Mouse (Mus musculus) MEL-GATA-1-ER (cell line): ENCODE measurements at regions not wholly inside any gene's neighbourhood (a gene's known extent, or its start where the extent isn't known, plus 50 kb on each side); places are given as distances from the start of the nearest gene placed in this dataset.

Source experiments
- DNase-seq: peaks from one replicate; pipeline ENCODE4 v3.0.0-alpha.2; 2012; ENCODE audit warnings: low read depth; ENCODE audit errors: extremely low read depth

- DNase-seq: no peak
Observed at GRCm38 (mm10) chr17:51534270-51534669, 298.8 kb downstream of the Satb1 start.

- DNase-seq: no peak
Observed at GRCm38 (mm10) chr17:51528161-51528560, 304.9 kb downstream of the Satb1 start.

- no peak for DNase-seq
Observed at GRCm38 (mm10) chr17:51526881-51527280, 306.2 kb downstream of the Satb1 start.

DNA sequence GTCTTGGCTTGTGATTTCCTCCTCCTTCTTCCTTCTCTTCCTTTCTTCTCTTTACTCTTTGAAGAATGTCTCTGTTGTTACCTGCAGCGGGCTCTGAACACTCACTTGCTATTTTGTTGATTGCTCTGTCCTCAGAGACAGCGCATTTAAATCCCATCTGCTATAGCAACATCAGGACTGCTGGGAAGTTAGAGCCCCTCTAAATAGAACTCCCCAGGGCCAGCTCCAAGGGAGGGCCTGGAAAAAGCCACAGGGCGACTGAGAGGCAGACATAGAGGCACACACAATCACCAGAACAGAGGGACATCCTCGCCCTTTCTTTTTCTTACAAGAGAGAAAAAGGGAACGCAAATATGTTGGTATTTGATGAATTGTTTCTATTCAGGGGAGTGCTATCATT, 306.6 kb downstream of the Satb1 start:
- no peak for DNase-seq

DNA sequence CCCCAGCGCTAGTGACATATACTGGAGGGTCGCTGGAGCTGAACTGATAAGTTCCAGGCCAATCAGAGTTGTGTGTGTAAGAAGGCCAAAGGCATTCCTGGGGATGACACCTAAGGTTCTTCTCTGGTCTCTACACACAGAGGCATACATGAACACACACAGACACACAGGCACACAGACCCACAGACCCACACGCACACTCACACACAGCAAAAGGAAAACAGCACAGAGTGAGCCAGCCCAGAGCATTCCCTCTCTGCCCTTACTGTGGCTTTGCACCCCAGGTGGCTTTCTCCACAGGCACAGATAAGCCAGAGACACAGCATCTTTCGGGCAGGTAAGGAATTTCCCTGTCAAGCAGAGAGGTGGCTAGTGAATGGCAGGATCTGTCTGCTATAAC, 307.1 kb downstream of the Satb1 start:
- DNase-seq: no peak

DNA sequence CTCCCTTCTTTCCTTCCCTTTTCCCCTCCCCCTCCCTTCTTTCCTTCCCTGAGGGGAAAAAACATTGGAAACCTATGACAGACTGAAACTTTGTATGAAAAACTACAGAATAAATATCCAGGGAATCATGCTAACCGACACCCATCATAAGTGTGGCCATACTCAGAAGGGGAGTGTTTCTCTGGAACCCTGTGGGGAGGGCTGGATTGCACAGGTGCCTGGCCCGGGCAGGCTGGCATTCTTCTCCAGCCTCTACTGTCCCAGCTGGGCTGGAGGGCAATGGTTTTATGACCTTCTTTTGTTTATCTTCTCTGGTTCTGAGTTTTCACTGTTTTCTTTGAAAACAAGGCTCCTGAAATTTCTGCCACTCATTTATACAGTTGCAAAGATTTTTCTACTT, 307.9 kb downstream of the Satb1 start:
- DNase-seq: no peak

GRCm38 (mm10) chr17:51511917-51512316, 321.2 kb downstream of the Satb1 start:
- DNase-seq: no peak

GRCm38 (mm10) chr17:51500751-51501150, 321.6 kb upstream of the Tbc1d5 start:
- no peak for DNase-seq

- no peak for DNase-seq
Observed at GRCm38 (mm10) chr17:51499541-51499940, 320.4 kb upstream of the Tbc1d5 start.

GRCm38 (mm10) chr17:51495038-51495437, 315.9 kb upstream of the Tbc1d5 start:
- no peak for DNase-seq

DNA sequence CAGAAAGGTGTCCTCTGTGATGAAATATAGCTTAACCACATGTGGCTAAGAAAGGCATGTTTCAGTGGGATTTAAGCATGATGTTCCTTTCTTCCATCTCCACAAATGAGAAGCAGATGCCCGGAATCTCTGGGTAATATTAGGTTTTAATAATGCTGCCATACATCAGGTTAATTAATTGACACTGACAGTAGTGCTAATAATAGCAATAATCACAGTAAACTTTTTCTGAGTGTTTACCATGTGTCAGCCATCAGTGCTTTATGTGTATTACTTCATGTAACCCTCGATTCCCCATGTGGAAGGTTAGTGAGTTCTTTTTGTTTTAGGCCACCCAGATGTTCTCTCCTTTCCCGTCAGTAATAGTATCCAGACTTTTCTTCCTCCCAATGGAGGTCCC, 310.2 kb upstream of the Tbc1d5 start:
- no peak for DNase-seq

DNA sequence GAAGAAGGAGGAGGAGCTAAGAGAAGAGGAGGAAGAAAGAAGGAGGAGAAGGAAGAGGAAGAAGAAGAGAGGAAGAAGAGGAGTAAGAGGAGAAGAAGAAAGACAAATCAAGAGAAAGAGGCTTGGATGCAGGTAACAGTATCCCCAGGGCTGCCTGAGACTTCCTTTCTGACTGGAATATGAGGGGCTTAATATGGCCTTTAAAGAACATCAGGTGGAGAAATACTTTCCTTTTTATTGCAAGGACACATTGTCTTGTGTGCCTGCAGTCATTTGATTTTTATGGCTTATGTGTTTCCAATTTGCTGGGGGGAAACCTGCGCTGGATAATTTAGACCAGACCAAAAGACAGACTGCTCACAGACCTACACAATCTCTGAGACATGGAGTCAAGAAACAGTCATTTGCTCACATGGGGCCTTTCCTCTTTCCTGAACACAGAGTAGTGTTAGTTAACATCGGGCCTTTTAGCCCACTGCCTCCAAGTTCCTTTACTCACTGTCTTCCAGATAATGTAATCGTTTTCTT, 308.8 kb upstream of the Tbc1d5 start:
- DNase-seq: no peak

DNA sequence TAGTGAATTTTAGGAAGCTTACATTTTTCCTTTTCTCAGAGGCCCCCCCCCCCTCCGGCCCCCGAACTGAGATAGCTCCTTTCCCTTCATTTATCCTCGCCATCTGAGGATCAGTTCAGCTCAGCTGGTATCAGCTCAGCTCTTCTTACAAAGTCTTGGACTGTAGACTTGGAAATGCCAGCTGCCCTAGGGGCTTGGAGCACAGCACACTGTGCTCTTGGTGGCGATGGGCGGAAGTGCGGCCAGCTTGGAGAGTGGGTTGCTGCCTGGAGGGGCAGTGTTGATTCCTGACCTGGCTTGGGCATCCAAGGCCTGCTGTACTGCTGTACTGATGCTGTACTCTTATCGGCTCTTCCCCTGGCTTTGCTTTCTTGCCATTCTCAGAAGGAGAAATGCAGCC, 298.7 kb upstream of the Tbc1d5 start:
- DNase-seq: no peak

GRCm38 (mm10) chr17:51477404-51477803, 298.3 kb upstream of the Tbc1d5 start:
- DNase-seq: no peak

- DNase-seq: no peak
Observed at GRCm38 (mm10) chr17:51462137-51462880, 283.2 kb upstream of the Tbc1d5 start.

GRCm38 (mm10) chr17:51461248-51461647, 282.1 kb upstream of the Tbc1d5 start:
- no peak for DNase-seq

GRCm38 (mm10) chr17:51459119-51459518, 280.0 kb upstream of the Tbc1d5 start:
- DNase-seq: no peak

DNA sequence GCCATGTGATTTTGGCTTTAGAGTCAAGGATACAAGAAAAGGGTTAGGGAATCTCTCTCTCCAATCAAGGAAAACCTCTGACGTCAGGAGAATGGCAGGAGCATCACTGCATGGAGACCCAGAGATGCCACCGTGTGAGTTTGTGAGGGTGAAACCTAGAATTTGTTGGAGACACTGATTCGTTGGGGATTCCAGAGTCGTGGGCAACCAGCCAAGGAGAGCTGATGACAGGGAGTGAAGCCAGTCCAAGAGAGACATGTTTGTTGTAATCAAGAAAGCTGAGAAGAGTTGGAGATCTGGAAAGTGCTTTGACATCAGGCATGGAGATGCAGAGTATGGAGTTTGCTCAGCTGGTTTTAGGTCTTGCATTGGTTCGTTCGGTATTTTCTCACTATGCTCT, 236.6 kb upstream of the Tbc1d5 start:
- no peak for DNase-seq

DNA sequence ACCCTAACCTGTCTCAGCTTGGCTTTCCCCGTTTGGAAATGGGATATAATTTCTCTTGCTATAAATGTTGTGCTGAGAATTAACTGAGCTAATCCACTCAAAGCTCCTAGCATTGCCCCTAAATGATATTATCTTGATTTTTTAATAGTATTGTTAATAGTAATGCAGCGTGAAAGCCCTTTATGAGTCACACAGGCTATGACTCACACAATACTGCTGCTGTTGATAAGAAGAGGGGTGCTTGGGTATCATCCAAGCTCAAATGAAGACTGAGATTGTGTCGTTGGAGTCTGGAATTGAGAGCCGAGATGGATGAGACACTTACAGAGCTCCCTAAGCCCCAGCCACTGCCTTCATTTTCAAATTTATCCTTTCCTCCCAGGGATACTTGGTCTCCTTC, 235.2 kb upstream of the Tbc1d5 start:
- DNase-seq: no peak

GRCm38 (mm10) chr17:51413741-51414140, 234.6 kb upstream of the Tbc1d5 start:
- no peak for DNase-seq

DNA sequence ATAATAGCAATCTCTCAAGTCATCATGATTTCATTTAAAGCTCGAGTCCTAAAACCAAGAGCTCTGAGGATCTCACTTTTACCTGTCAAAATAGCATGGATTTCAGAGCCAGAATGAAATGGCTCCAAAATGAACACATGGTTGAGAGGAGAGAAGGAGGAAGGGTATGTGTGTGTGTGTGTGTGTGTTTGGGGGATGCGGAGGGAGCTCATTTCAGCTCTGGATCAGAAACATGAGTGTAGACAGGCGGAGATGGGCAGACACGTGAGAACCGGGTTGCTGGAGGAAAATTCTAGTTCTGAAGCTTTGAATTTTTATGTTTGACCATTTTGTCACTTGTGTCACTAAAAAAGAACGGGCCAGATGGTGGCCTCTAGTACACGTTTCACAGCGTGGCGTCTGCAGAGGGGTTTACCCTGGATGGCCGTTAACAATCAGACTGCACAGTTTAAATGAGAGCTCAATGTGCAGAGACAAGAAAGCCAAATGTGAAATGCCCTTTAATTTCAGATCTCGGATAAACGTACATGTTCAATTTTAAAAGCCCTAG, 232.5 kb upstream of the Tbc1d5 start:
- no peak for DNase-seq

- no peak for DNase-seq
Observed at GRCm38 (mm10) chr17:51408894-51409293, 229.7 kb upstream of the Tbc1d5 start.

- peak; percentile 36 for DNase-seq
Observed at GRCm38 (mm10) chr17:51408367-51408766, 229.2 kb upstream of the Tbc1d5 start.
